Mouse (Mus musculus): ENCODE results near the gene Zdhhc9. TPM values are rescaled to one million over a fixed set of nuclear protein-coding genes. Genes with fewer than 3 reads are reported as not detected.

Zdhhc9 gene
- total and polyA plus RNA-seq, 3 experiments = 3.5 to 13.9 (median 4.5) TPM

DNA sequence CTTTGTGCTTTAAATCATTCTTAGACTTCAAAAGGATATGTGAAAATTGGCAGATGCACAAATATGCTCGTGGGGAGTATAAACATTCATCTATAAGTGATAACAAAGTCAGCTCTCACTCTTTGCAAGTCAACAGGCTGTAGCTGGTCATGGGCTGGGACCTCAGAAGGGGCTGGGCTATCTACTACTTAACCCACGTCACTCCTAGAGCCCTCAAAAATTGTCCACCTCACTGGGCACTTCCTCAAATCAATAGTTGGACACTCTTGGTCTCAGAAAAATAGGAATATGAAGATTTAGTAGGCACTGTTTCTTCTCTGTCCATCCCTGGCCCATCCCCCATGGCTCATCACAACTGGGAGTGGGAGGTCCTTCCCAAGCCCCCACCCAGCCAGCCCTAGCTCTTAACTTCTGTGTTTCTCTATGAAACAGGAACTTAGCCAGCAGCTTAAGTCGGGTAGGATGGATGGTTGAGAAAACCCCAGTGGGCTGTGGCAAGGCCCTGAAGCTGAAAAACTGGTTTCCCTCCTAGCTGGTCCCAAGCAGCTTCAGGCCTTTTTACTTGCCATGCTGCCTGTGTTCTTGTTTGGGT lies 68.3 kb downstream of the Zdhhc9 start (continued):
- no peak for TF ChIP-seq ZC3H11A (IDR thresholded peaks at IDR 0.05; ENCODE audit: low read depth, low read length)
- TF ChIP-seq MAZ (IDR thresholded peaks at IDR 0.05; ENCODE audit: low read depth, low read length) = 0 out of 2 replicates have a peak, but pooled peaks have one; percentile 35
- TF ChIP-seq MXI1 (IDR thresholded peaks at IDR 0.05; ENCODE audit: low read depth, low read length) = peak; percentile 20; the same call in 1 of the 2 replicates

DNA sequence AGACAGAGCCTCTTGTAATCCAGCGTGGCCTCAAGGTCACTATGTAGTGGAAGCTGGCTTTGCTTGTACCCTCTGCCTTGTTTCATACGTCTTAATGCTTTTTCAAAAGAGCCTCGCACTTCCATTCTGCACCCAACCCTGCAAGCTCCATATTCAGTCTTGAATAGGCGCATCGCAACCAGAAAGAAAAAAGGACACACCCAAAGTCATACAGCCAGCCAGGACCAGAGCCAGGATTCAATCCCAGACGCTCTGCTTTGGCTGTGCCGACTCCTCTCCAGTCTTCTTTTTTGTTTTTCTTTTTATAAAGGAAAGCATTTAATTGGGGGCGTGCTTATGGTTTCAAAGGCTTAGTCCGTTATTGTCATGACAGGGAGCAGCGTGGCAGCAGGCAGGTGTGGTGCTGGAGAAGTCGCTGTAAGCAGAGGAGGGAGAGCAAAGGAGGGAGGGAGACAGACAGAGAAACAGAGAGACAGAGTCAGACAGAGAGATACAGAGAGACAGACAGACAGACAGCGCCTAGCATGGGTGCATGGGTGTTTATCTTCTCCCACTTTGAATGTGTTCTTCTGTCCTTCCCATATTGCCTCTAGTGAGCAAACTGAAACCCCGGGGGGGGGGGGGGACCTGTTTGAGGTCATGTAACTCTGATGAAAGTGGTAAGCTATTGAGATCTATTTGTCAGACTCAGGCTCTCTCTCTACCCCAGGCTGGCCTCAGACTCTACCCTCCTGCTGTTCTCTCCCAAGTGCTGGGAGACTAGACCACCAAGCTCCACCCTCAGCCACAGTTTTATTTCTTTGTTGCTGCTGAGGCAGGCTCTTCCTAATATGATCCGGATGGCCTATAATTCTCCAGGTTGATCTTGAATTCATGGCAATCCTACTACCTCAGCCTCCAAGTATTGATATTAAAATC lies 69.1 kb downstream of the Zdhhc9 start:
- Histone ChIP-seq H3K4me3 (replicated peaks in 1 of 3; ENCODE audit: low read depth in 2 of 3, low read length in 2 of 3, poor library complexity in 1 of 3) (peak overlapping the region in 1 of 3 experiments; percentile 34), H3K4me2 (ENCODE audit: insufficient read depth, low read depth, poor library complexity, severe bottlenecking) (peak overlapping the region; percentile 29), H3K4me1 (ENCODE audit: control insufficient read depth in 1 of 2, insufficient read depth in 2 of 2) (peaks cover 24 to 58% of the 10 kb centered on the region in 2 experiments), H3K9ac (ENCODE audit: insufficient read depth, low read depth) (peak overlapping the region; percentile 83), H3K79me2 (replicated peaks; ENCODE audit: control insufficient read depth, extremely low read depth, insufficient read depth, poor library complexity, severe bottlenecking) (no peaks in the 10 kb centered on the region), H3K36me3 (replicated peaks in 1 of 2; ENCODE audit: control insufficient read depth in 1 of 2, insufficient read depth in 1 of 2, low read length in 1 of 2) (no peaks in the 10 kb centered on the region), H3K9me3 (replicated peaks; ENCODE audit: low read length) (no peaks in the 10 kb centered on the region), H3K27me3 (replicated peaks) (no peaks in the 10 kb centered on the region), H3K27ac (ENCODE audit: insufficient read depth, low read depth) (peak overlapping the region; percentile 99)
- dilution Hi-C loops (cut with MboI; ENCODE audit: extremely low pct_ligation_motif_present, extremely low pct_unique_long_range_greater_than_20kb, low sequenced_read_pairs) (no loop called here), in situ Hi-C loops (cut with MboI; ENCODE audit: low pct_ligation_motif_present, low pct_unique_long_range_greater_than_20kb, low sequenced_read_pairs) (no loop called here)
- 0 out of 2 replicates have a peak, but pooled peaks have one; percentile 20 for TF ChIP-seq IRF4 (IDR thresholded peaks at IDR 0.05; ENCODE audit: low read depth, low read length)
- TF ChIP-seq USF1 (IDR thresholded peaks at IDR 0.05; ENCODE audit: low read depth, low read length) = no peak
- no peak for DNase-seq (ENCODE audit: extremely low read depth)

DNA sequence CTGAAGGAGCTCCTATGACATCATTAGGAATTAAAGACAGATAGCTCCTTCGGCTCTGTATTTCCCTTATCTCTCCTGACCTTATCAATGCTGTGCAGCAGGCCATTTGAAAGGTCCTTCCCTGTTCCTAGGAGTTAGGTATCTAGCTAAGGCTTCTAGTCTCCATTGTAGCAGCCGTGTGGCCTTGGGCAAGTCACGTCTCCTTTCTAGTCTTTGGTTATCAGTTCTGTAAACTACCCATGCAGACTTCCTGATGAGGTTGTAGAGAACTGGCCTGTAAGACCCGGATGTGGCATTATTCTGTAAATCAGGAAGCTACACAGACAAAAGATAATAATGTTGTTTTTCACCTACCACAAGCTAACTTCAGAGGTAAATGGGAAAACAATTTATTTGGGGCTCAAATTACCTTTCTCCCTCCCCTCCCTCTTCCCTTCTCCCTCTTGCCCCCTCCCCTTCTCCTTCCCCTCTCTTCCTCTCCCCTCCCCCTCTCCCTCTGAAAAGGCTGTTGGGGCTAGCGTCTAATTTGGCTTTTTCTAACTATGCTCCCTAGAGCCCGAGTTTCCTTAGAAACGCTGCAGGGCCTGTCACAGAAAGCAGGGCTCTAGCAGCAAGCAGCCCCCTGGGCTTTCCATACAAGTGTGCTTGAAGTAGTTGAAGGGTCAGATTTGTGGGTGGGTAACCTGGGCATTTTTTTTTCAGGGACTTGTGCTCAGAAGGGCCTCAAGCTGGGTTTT lies 70.0 kb downstream of the Zdhhc9 start:
- Histone ChIP-seq H3K27me3 (replicated peaks) (no peaks in the 10 kb centered on the region), H3K36me3 (replicated peaks in 1 of 2; ENCODE audit: control insufficient read depth in 1 of 2, insufficient read depth in 1 of 2, low read length in 1 of 2) (no peaks in the 10 kb centered on the region), H3K4me1 (ENCODE audit: control insufficient read depth in 1 of 2, insufficient read depth in 2 of 2) (peaks cover 24 to 52% of the 10 kb centered on the region in 2 experiments), H3K9me3 (replicated peaks; ENCODE audit: low read length) (no peaks in the 10 kb centered on the region), H3K4me3 (replicated peaks in 1 of 3; ENCODE audit: low read depth in 2 of 3, low read length in 2 of 3, poor library complexity in 1 of 3) (peak overlapping the region in 1 of 3 experiments; percentile 34), H3K4me2 (ENCODE audit: insufficient read depth, low read depth, poor library complexity, severe bottlenecking) (peak overlapping the region; percentile 68; the same call in 1 of the 2 replicates), H3K9ac (ENCODE audit: insufficient read depth, low read depth) (peak overlapping the region; percentile 83), H3K27ac (ENCODE audit: insufficient read depth, low read depth) (peak overlapping the region; percentile 99), H3K79me2 (replicated peaks; ENCODE audit: control insufficient read depth, extremely low read depth, insufficient read depth, poor library complexity, severe bottlenecking) (no peaks in the 10 kb centered on the region)
- peak; percentile 58 for DNase-seq (ENCODE audit: extremely low read depth)
- dilution Hi-C loops (cut with MboI; ENCODE audit: extremely low pct_ligation_motif_present, extremely low pct_unique_long_range_greater_than_20kb, low sequenced_read_pairs) (no loop called here), in situ Hi-C loops (cut with MboI; ENCODE audit: low pct_ligation_motif_present, low pct_unique_long_range_greater_than_20kb, low sequenced_read_pairs) (no loop called here)
- TF ChIP-seq RCOR1 (conservative IDR thresholded peaks at IDR 0.05; ENCODE audit: low read depth, low read length) = no peak
- no peak for TF ChIP-seq CTCF (conservative IDR thresholded peaks at IDR 0.05 in 1 of 2, IDR thresholded peaks at IDR 0.05 in 1 of 2; ENCODE audit: low read depth in 2 of 2, low read length in 2 of 2)
- no peak for TF ChIP-seq MAX (IDR thresholded peaks at IDR 0.05; ENCODE audit: low read length)
- TF ChIP-seq CHD2 (IDR thresholded peaks at IDR 0.05; ENCODE audit: low read length) = peak; percentile 72; the same call in 1 of the 2 replicates
- TF ChIP-seq TBP (conservative IDR thresholded peaks at IDR 0.05; ENCODE audit: low read depth, low read length) = 0 out of 2 replicates have a peak, but pooled peaks have one; percentile 41
- no peak for TF ChIP-seq JUND (conservative IDR thresholded peaks at IDR 0.05; ENCODE audit: low read depth, low read length)
- TF ChIP-seq ZC3H11A (IDR thresholded peaks at IDR 0.05; ENCODE audit: low read depth, low read length) = no peak
- TF ChIP-seq RAD21 (IDR thresholded peaks at IDR 0.05; ENCODE audit: low read depth, low read length) = no peak
- TF ChIP-seq IRF4 (IDR thresholded peaks at IDR 0.05; ENCODE audit: low read depth, low read length) = no peak; the same call in 1 of the 2 replicates
- TF ChIP-seq BHLHE40 (IDR thresholded peaks at IDR 0.05; ENCODE audit: low read depth, low read length) = peak; percentile 45
- no peak for TF ChIP-seq MAFK (IDR thresholded peaks at IDR 0.05; ENCODE audit: insufficient replicate concordance, low read length)
- no peak for TF ChIP-seq POLR2AphosphoS2 (IDR thresholded peaks at IDR 0.05; ENCODE audit: low read depth, low read length)
- no peak for TF ChIP-seq ZMIZ1 (IDR thresholded peaks at IDR 0.05; ENCODE audit: low read depth, low read length)
- TF ChIP-seq GABPA (IDR thresholded peaks at IDR 0.05; ENCODE audit: insufficient replicate concordance, low read depth, low read length) = no peak
- no peak for TF ChIP-seq UBTF (IDR thresholded peaks at IDR 0.05; ENCODE audit: low read depth, low read length)
- no peak for TF ChIP-seq E2F4 (IDR thresholded peaks at IDR 0.05; ENCODE audit: insufficient replicate concordance, low read depth, low read length)
- TF ChIP-seq POLR2A (IDR thresholded peaks at IDR 0.05; ENCODE audit: low read depth, low read length) = no peak
- TF ChIP-seq KAT2A (IDR thresholded peaks at IDR 0.05; ENCODE audit: insufficient replicate concordance, low read length) = no peak
- peak; percentile 74 for TF ChIP-seq ELF1 (IDR thresholded peaks at IDR 0.05; ENCODE audit: low read depth, low read length)
- 0 out of 2 replicates have a peak, but pooled peaks have one; percentile 37 for TF ChIP-seq EP300 (IDR thresholded peaks at IDR 0.05; ENCODE audit: low read length)
- TF ChIP-seq MAZ (IDR thresholded peaks at IDR 0.05; ENCODE audit: low read depth, low read length) = peak; percentile 75; the same call in 1 of the 2 replicates
- TF ChIP-seq CHD1 (IDR thresholded peaks at IDR 0.05; ENCODE audit: low read depth, low read length) = no peak
- no peak for TF ChIP-seq ZKSCAN1 (IDR thresholded peaks at IDR 0.05; ENCODE audit: borderline replicate concordance, low read depth, low read length)

All from CH12.LX (cell line).